ENCODE assay signal across 15 mouse cellular contexts in genomic region chr10:42572567-42572966, GRCm38 (mm10). TPM values are rescaled to one million over a fixed set of nuclear protein-coding genes. Genes with fewer than 3 reads are reported as not detected.
DNase-seq lines count a peak whose midpoint lies in the region; ATAC-seq and TF ChIP-seq lines count a peak whose summit lies in the region.
"Had no signal": no experiment of that assay in that cellular context is flagged by ENCODE, and none has a peak within 500 bp of the region (broad histone marks: within the 10 kb centered on the region; RNA-seq: fewer than 3 reads in every experiment).

No protein-coding gene starts in this region.

- no peak for DNase-seq in heart, adult 8-10 months (ENCODE audit: low spot score)
- DNase-seq in forebrain, postnatal 0 days, result no peak
- DNase-seq in spleen, postnatal 10 days (ENCODE audit: low spot score in 2 of 2), result no peak
- DNase-seq in thymus, postnatal 4 days, result no peak
- no peak for DNase-seq in testis, postnatal 10 days (ENCODE audit: low spot score)
- DNase-seq: cerebellum, adult 9-11 months; heart, postnatal 36 days; liver, embryonic 13.5 days; right cerebral cortex, adult 18-20 months had no signal

- TF ChIP-seq CTCF in forebrain, postnatal 0 days (IDR thresholded peaks at IDR 0.05; ENCODE audit: low read depth), result no peak

- H3K4me2 ChIP-seq in heart, embryonic 12.5 days, result peak overlapping the region; percentile 35
- peak overlapping the region; percentile 79 for H3K4me2 ChIP-seq in forebrain, postnatal 0 days (ENCODE audit: low read depth)
- H3K4me2 ChIP-seq in midbrain, embryonic 12.5 days (replicated peaks), result peak overlapping the region; percentile 46
- H3K4me2 ChIP-seq: liver, embryonic 13.5 days had no signal

- no peak overlapping the region for H3K27ac ChIP-seq in heart, embryonic 12.5 days (ENCODE audit: poor library complexity, severe bottlenecking)
- no peak overlapping the region for H3K27ac ChIP-seq in forebrain, postnatal 0 days (ENCODE audit: low read depth, low read length)
- no peak overlapping the region for H3K27ac ChIP-seq in midbrain, embryonic 12.5 days (replicated peaks)
- H3K27ac ChIP-seq: liver, embryonic 13.5 days had no signal

- ATAC-seq in heart, embryonic 12.5 days (ENCODE audit: insufficient number of reproducible peaks, low FRiP score), result no peak
- ATAC-seq in common myeloid progenitor, adult 5-6 weeks (replicated peaks; ENCODE audit: low read depth, poor library complexity, severe bottlenecking), result 0 out of 2 replicates have a peak, but pooled peaks have one; percentile 18
- peak; percentile 76 for ATAC-seq in forebrain, postnatal 0 days
- ATAC-seq in midbrain, embryonic 12.5 days (ENCODE audit: low FRiP score, low read depth), result no peak
- ATAC-seq: Patski had no signal

- peaks cover 4% of the 10 kb centered on the region; the same call in 1 of the 2 replicates for H3K4me1 ChIP-seq in heart, embryonic 12.5 days (replicated peaks)
- 0 out of 2 replicates have a peak, but pooled peaks cover 5% of the 10 kb centered on the region for H3K4me1 ChIP-seq in forebrain, postnatal 0 days (ENCODE audit: insufficient read depth)
- peaks cover 37% of the 10 kb centered on the region for H3K4me1 ChIP-seq in midbrain, embryonic 12.5 days
- H3K4me1 ChIP-seq: liver, embryonic 13.5 days had no signal

- H3K36me3 ChIP-seq in heart, embryonic 12.5 days, result no peaks in the 10 kb centered on the region
- no peaks in the 10 kb centered on the region for H3K36me3 ChIP-seq in forebrain, postnatal 0 days (ENCODE audit: insufficient read depth)
- H3K36me3 ChIP-seq in midbrain, embryonic 12.5 days, result 0 out of 2 replicates have a peak, but pooled peaks cover 13% of the 10 kb centered on the region
- H3K36me3 ChIP-seq: liver, embryonic 13.5 days had no signal

- H3K27me3 ChIP-seq in heart, embryonic 12.5 days (replicated peaks), result peaks cover 89% of the 10 kb centered on the region
- peaks cover 15% of the 10 kb centered on the region for H3K27me3 ChIP-seq in forebrain, postnatal 0 days (ENCODE audit: insufficient read depth, low read length)
- H3K27me3 ChIP-seq in midbrain, embryonic 12.5 days, result peaks cover 84% of the 10 kb centered on the region

- H3K9ac ChIP-seq in heart, embryonic 12.5 days, result no peak overlapping the region
- H3K9ac ChIP-seq in forebrain, postnatal 0 days, result peak overlapping the region; percentile 50
- peak overlapping the region; percentile 11; the same call in 1 of the 2 replicates for H3K9ac ChIP-seq in midbrain, embryonic 12.5 days (replicated peaks)
- H3K9ac ChIP-seq: liver, embryonic 13.5 days had no signal

- H3K9me3 ChIP-seq in heart, embryonic 12.5 days (replicated peaks), result 0 out of 2 replicates have a peak, but pooled peaks cover 2% of the 10 kb centered on the region
- no peaks in the 10 kb centered on the region for H3K9me3 ChIP-seq in forebrain, postnatal 0 days (ENCODE audit: low read length)
- H3K9me3 ChIP-seq in midbrain, embryonic 12.5 days, result no peaks in the 10 kb centered on the region
- H3K9me3 ChIP-seq: liver, embryonic 13.5 days had no signal

- H3K4me3 ChIP-seq in heart, embryonic 12.5 days, result peak overlapping the region; percentile 20; the same call in 1 of the 2 replicates
- H3K4me3 ChIP-seq in forebrain, postnatal 0 days (ENCODE audit: low read depth, low read length), result peak overlapping the region; percentile 41
- peak overlapping the region; percentile 27 for H3K4me3 ChIP-seq in midbrain, embryonic 12.5 days
- H3K4me3 ChIP-seq: liver, embryonic 13.5 days had no signal

- 3% methylated on average over 20 of the region's 20 CpGs for WGBS in heart, embryonic 12.5 days
- 10% methylated on average over 20 of the region's 20 CpGs for WGBS in forebrain, postnatal 0 days
- 4% methylated on average over 20 of the region's 20 CpGs for WGBS in midbrain, embryonic 12.5 days

RNA-seq across cellular contexts. Expression of gene Nr2e1, which starts 10.9 kb away (rescaled TPM):
- 0.08 TPM in 1 of 2 replicates, not detected in the other for polyA plus RNA-seq in heart, embryonic 12.5 days (2016; fragmentation: Nextera tagmentation; extraction: Ambion mirVana)
- not detected for total RNA-seq in heart, adult 8-10 months (2022)
- not detected in 2 replicates for total RNA-seq in common myeloid progenitor, adult 5-6 weeks (2017)
- 3.9 and 6.2 TPM in 2 replicates for total RNA-seq in forebrain, postnatal 0 days (2014; rRNA removed)
- polyA plus RNA-seq in forebrain, postnatal 0 days (2015; fragmentation: Nextera tagmentation; extraction: Ambion mirVana), result 8.3 and 10.2 TPM in 2 replicates
- polyA plus RNA-seq in midbrain, embryonic 12.5 days (2016; fragmentation: Nextera tagmentation; extraction: Ambion mirVana), result 35.2 and 46.5 TPM in 2 replicates
- total RNA-seq: heart, postnatal 36 days; megakaryocyte progenitor cell, adult 5-6 weeks had no signal
- polyA plus RNA-seq: liver, embryonic 13.5 days; Patski; stomach, embryonic 16.5 days had no signal

RNA-seq across cellular contexts. Expression of gene Ostm1, which starts 11.1 kb away (rescaled TPM):
- polyA plus RNA-seq in heart, embryonic 12.5 days (2016; fragmentation: Nextera tagmentation; extraction: Ambion mirVana), result 28.5 and 28.6 TPM in 2 replicates
- 10 to 100 TPM; 20.3 to 23.7 (median 21.8) TPM for total RNA-seq in heart, adult 8-10 months (2022)
- total RNA-seq in common myeloid progenitor, adult 5-6 weeks (2017), result 31.4 and 32.5 TPM in 2 replicates
- 42.9 and 44.6 TPM in 2 replicates for total RNA-seq in forebrain, postnatal 0 days (2014; rRNA removed)
- polyA plus RNA-seq in forebrain, postnatal 0 days (2015; fragmentation: Nextera tagmentation; extraction: Ambion mirVana), result 35.2 and 39.2 TPM in 2 replicates
- polyA plus RNA-seq in midbrain, embryonic 12.5 days (2016; fragmentation: Nextera tagmentation; extraction: Ambion mirVana), result 35.4 and 40.1 TPM in 2 replicates

Comparison
In these comparisons a context has a peak if more than half of its experiments do, and no peak if none do; other contexts are left out.
1. ATAC-seq: peak in common myeloid progenitor, adult 5-6 weeks (single experiment) and forebrain, postnatal 0 days (single experiment); none in heart, embryonic 12.5 days (single experiment) and midbrain, embryonic 12.5 days (single experiment).
2. Peak in every context shown above with its lines, with median percentiles within 50 percentile points of each other: H3K4me2 ChIP-seq and H3K4me3 ChIP-seq.